Mouse (Mus musculus) layer of hippocampus, postnatal 25 days (tissue): ENCODE results near the gene Myl7. TPM values are rescaled to one million over a fixed set of nuclear protein-coding genes. Genes with fewer than 3 reads are reported as not detected.

ENCODE experiments used
- total RNA-seq, 2 experiments: library from RNA; stranded (reverse); gene quantifications; 2 replicates each; pipeline ENCODE4 v1.2.3; 2021

Gene Myl7
- total RNA-seq, 2 experiments from 2014 or later, result not detected

Other genes starting within 250 kb of the Myl7 start
- gene Mrps24, start 183.1 kb downstream of the Myl7 start, total RNA-seq, result 10 to 100 TPM; 67.7 to 79.1 TPM
- 10 to 100 TPM; 64.7 to 68.7 TPM for gene Urgcp, start 136.4 kb downstream of the Myl7 start, total RNA-seq
- 10 to 100 TPM; 82.2 to 82.7 TPM for gene Dbnl, start 110.3 kb downstream of the Myl7 start, total RNA-seq
- gene Pgam2, start 95.0 kb downstream of the Myl7 start, total RNA-seq, result 10 to 100 TPM; 16.4 to 17.2 TPM
- gene Polm, start 60.8 kb downstream of the Myl7 start, total RNA-seq, result 10 to 100 TPM; 10.0 to 14.5 TPM
- gene Aebp1, start 36.8 kb downstream of the Myl7 start, total RNA-seq, result 1 to 10 TPM; 6.0 to 6.1 TPM
- 10 to 100 TPM; 21.2 to 21.9 TPM for gene Pold2, start 20.5 kb downstream of the Myl7 start, total RNA-seq
- 1 to 10 TPM; 1.8 to 3.9 TPM for gene Gck, start 51.3 kb upstream of the Myl7 start, total RNA-seq
- gene Ykt6, start 56.9 kb upstream of the Myl7 start, total RNA-seq, result 10 to 100 TPM; 70.2 to 73.0 TPM
- 1,000 to 10,000 TPM; 1,142 to 1,238 TPM for gene Camk2b, start 167.6 kb upstream of the Myl7 start, total RNA-seq